Mouse (Mus musculus) testis, adult 10 weeks (tissue): Measurements from ENCODE around the gene Serinc3. TPM values are rescaled to one million over a fixed set of nuclear protein-coding genes. Genes with fewer than 3 reads are reported as not detected.

Experiments
- polyA plus RNA-seq: library from polyadenylated mRNA; stranded (reverse); fragments of 350-450 nt; fragmentation: Illumina TruSeq; extraction: RNeasy Lipid Tissue Mini Kit (QIAGEN cat#74804); gene quantifications from one replicate; pipeline ENCODE4 v1.2.3, GENCODE M21; 2014; ENCODE audit warnings: low read depth, low replicate concordance

Gene Serinc3
- polyA plus RNA-seq = 385 TPM

DNA sequence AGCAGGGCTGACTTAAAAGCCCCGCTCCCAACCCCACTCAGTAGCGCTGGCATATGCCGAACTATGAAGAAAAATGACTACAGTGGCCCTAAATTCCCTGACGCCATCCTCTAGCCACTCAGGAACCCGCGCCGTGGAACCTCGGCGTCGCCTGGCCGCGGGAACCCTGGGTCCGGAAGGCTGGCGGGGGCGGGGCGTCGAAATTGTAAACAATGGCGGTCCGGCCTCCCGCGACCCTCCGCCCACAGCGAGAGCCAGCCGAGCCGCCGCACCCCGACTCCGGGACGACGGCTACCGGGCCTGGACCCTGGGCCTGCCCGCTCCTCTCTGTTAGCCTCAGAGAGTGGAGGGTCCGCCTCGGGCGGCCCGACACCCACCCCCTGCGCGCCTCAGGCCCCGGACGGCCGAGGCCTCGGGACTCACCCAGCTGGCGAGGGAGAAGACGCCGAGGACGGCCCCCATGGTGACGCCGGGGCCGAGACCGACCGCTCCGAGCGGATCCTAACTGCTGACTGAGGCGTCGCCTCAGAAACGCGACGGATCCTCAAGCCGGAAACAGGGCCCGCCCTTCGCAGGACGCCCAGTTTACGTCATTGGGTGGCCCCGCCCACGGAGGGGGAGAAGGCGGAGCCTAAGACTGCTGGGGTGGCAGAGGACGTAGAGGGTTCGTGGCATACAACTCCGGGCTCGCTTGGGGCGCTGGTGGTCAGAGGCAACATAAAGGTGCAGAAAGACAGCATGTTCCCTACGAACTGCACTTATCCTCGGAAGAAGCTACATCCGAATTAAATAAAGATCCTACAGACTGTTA is at the start of gene Serinc3:
Gene Serinc3, minus strand, starts transcription at position 557 of the 811 bp plus-strand sequence.

DNA sequence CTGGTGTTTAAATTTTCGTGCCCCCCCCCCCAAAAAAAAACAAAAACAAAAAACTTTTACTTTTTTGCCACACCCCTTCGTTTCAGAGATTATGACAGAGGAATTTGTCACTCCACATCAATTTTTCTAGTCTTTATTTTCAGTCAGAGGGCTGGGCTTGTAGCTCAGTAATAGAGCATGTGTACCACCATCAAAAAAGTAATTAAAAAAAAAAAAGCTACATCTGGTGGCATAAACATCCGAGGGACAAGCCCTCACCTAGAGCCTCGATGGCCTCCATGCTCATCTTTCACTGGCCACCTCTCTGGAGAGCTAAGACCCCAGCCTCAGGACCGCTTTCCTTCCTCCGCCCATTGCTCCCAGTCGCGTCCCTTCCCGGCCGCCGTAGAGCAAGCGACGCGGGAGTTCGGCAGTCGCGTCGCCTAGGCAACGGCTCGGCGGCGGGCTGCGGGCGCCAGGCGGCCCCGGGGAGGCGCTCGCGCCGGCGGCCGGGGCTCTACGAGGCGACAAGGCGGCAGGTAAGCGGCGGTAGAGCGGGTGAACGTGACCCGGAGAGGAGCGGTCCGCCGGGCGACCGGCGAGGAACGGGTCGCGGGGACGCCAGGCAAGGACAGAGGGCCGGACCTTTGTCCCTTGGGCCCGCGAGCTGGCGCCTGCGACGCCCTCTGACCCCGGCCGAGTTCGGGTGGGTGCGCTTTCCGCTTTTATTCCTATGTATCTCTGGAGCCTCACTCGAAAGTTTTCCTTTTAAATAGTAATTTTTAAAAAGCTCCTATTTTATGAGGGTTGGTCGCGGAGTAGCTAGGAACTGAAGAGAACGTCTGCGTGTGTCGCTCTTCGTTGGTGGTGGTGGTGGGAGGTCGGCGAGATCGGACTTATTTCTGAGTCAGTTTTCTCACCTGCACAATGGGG is 13.3 kb upstream of the Serinc3 start, which contains the start of gene Pkig:
Gene Pkig, plus strand, starts transcription at position 412 of the 912 bp plus-strand sequence.

DNA sequence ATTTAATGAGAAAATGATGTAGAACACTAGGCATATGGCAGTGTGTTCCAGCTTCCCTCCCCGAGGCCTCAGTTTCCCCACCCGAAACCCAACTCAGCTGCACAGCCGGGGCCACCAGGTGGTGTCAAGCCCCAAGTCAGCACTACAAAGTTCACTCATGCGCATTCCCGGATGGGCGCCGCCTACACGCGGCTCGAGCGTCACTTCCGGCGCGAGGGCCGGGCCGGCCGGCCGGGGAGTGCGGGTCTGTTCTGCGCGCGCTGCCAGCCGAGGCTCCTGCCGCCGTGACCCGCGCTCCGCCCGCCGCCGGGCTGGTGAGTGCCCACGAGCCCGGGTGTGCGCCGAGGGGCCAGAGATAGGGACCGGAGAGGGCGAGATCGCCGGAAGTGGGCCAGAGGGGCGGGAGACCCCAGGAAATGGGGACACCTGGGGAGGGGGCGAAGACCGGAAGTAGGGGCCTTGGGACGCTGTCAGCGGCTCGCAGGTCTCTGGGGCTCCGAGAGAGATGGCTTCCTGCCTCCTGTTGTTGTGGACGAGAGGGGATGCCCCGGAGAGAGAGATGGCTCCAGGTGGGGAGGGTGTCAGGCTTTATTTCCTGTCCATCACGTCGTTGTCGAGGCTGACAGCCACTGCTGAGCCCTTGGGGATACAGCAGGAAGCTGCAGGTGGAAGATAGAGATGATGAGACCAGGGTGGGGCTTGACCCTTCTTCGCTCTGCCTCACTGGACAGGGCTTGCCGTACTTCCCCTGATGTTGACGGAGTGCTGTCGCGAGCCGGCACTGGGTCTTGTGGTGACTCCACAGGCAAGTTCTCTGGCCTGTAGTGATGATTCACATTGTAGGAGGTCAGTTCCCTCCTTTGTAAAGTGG is 42.6 kb downstream of the Serinc3 start, which contains the start of gene Ttpal:
Gene Ttpal, plus strand, starts transcription at position 214 of the 871 bp plus-strand sequence.

Other genes with a start within 250 kb of the Serinc3 start
- 0.04 TPM for gene Jph2, start 247.1 kb downstream of the Serinc3 start, polyA plus RNA-seq
- gene Oser1, start 220.4 kb downstream of the Serinc3 start, polyA plus RNA-seq = 397 TPM
- not detected for gene Gdap1l1, start 206.7 kb downstream of the Serinc3 start, polyA plus RNA-seq
- 3.1 TPM for gene Fitm2, start 172.5 kb downstream of the Serinc3 start, polyA plus RNA-seq
- gene R3hdml, start 152.8 kb downstream of the Serinc3 start, polyA plus RNA-seq = not detected
- 0.07 TPM for gene Hnf4a, start 138.3 kb downstream of the Serinc3 start, polyA plus RNA-seq
- 6.1 TPM for gene Ttpal, start 42.8 kb downstream of the Serinc3 start, polyA plus RNA-seq
- 72.4 TPM for gene Pkig, start 13.3 kb upstream of the Serinc3 start, polyA plus RNA-seq
- gene Ada, start 105.1 kb upstream of the Serinc3 start, polyA plus RNA-seq = 0.71 TPM
- gene Ccn5, start 175.7 kb upstream of the Serinc3 start, polyA plus RNA-seq = 0.43 TPM
- not detected for gene Kcnk15, start 208.5 kb upstream of the Serinc3 start, polyA plus RNA-seq